29 mouse cellular contexts compared by ENCODE assay signal in genomic region chr13:24231746-24232483, GRCm38 (mm10). TPM values are rescaled to one million over a fixed set of nuclear protein-coding genes. Genes with fewer than 3 reads are reported as not detected.
DNase-seq lines count a peak whose midpoint lies in the region; ATAC-seq and TF ChIP-seq lines count a peak whose summit lies in the region.
"Had no signal": no experiment of that assay in that cellular context is flagged by ENCODE, and none has a peak within 500 bp of the region (broad histone marks: within the 10 kb centered on the region; RNA-seq: fewer than 3 reads in every experiment).

No protein-coding gene starts in this region.

- peak; percentile 52 for DNase-seq in forebrain, embryonic 14.5 days (ENCODE audit: low spot score)
- DNase-seq in brain, embryonic 14.5 days (ENCODE audit: low read depth) = peak; percentile 42
- DNase-seq in cerebellum, postnatal 10 days = peak; percentile 22 to 38
- DNase-seq in left cerebral cortex, postnatal 36 days (ENCODE audit: low spot score in 2 of 2) = no peak
- DNase-seq: adrenal gland, adult 2 months; gastrocnemius, postnatal 14 days; heart, adult 18-20 months; heart, postnatal 14 days; kidney, adult 9 months; kidney, postnatal 14 days; lung, adult 18-20 months; lung, postnatal 10 days; thymus, postnatal 36 days had no signal

- H3K27me3 ChIP-seq in forebrain, embryonic 14.5 days (replicated peaks; ENCODE audit: control insufficient read depth, insufficient read depth, low read length) = no peaks in the 10 kb centered on the region
- H3K27me3 ChIP-seq in forebrain, embryonic 12.5 days = no peaks in the 10 kb centered on the region
- no peaks in the 10 kb centered on the region for H3K27me3 ChIP-seq in hindbrain, embryonic 13.5 days
- no peaks in the 10 kb centered on the region for H3K27me3 ChIP-seq in hindbrain, embryonic 12.5 days
- H3K27me3 ChIP-seq: CH12.LX; embryonic facial prominence, embryonic 12.5 days; heart, embryonic 12.5 days; hindbrain, embryonic 15.5 days; limb, embryonic 13.5 days; liver, embryonic 12.5 days; neural tube, embryonic 15.5 days; Patski; stomach, embryonic 15.5 days had no signal

- no peak overlapping the region for H3K4me3 ChIP-seq in forebrain, embryonic 14.5 days (ENCODE audit: low read depth, low read length)
- no peak overlapping the region for H3K4me3 ChIP-seq in forebrain, embryonic 12.5 days (replicated peaks)
- H3K4me3 ChIP-seq in hindbrain, embryonic 13.5 days = no peak overlapping the region
- no peak overlapping the region for H3K4me3 ChIP-seq in hindbrain, embryonic 12.5 days
- H3K4me3 ChIP-seq: embryonic facial prominence, embryonic 12.5 days; erythroblast, embryonic 14.5 days; heart, embryonic 12.5 days; hindbrain, embryonic 15.5 days; limb, embryonic 13.5 days; liver, embryonic 12.5 days; midbrain, embryonic 10.5 days; neural tube, embryonic 15.5 days; stomach, embryonic 15.5 days had no signal

- intact Hi-C loops in left cerebral cortex, postnatal 36 days (cut with DNase I) = no loop called here

- H3K36me3 ChIP-seq in forebrain, embryonic 14.5 days (ENCODE audit: control insufficient read depth, insufficient read depth, low read length) = no peaks in the 10 kb centered on the region
- H3K36me3 ChIP-seq in forebrain, embryonic 12.5 days (replicated peaks) = no peaks in the 10 kb centered on the region
- no peaks in the 10 kb centered on the region for H3K36me3 ChIP-seq in hindbrain, embryonic 13.5 days
- no peaks in the 10 kb centered on the region for H3K36me3 ChIP-seq in hindbrain, embryonic 12.5 days
- H3K36me3 ChIP-seq: embryonic facial prominence, embryonic 12.5 days; G1E; heart, embryonic 12.5 days; hindbrain, embryonic 15.5 days; liver, embryonic 12.5 days; midbrain, embryonic 10.5 days; neural tube, embryonic 15.5 days; stomach, embryonic 15.5 days had no signal

- TF ChIP-seq POLR2A in brain, embryonic 14.5 days (IDR thresholded peaks at IDR 0.05; ENCODE audit: borderline replicate concordance, extremely low read depth, insufficient read depth, insufficient read length, poor library complexity, severe bottlenecking) = no peak

- TF ChIP-seq CTCF in brain, embryonic 14.5 days (IDR thresholded peaks at IDR 0.05; ENCODE audit: borderline replicate concordance, extremely low read depth, insufficient read depth, insufficient read length) = no peak

- no peak overlapping the region for H3K9ac ChIP-seq in forebrain, embryonic 14.5 days (ENCODE audit: low read length)
- no peak overlapping the region for H3K9ac ChIP-seq in forebrain, embryonic 12.5 days
- H3K9ac ChIP-seq in hindbrain, embryonic 13.5 days = no peak overlapping the region
- no peak overlapping the region for H3K9ac ChIP-seq in hindbrain, embryonic 12.5 days
- H3K9ac ChIP-seq: embryonic facial prominence, embryonic 12.5 days; heart, embryonic 12.5 days; hindbrain, embryonic 15.5 days; liver, embryonic 12.5 days; neural tube, embryonic 15.5 days; stomach, embryonic 15.5 days had no signal

- WGBS in forebrain, embryonic 14.5 days = 83% methylated on average over 10 of the region's 10 CpGs
- 87% methylated on average over 10 of the region's 10 CpGs for WGBS in forebrain, embryonic 12.5 days
- WGBS in hindbrain, embryonic 13.5 days = 84% methylated on average over 10 of the region's 10 CpGs
- 85% methylated on average over 10 of the region's 10 CpGs for WGBS in hindbrain, embryonic 12.5 days

- no peaks in the 10 kb centered on the region for H3K9me3 ChIP-seq in forebrain, embryonic 14.5 days (replicated peaks; ENCODE audit: control insufficient read depth, low read length)
- H3K9me3 ChIP-seq in forebrain, embryonic 12.5 days = no peaks in the 10 kb centered on the region
- H3K9me3 ChIP-seq in hindbrain, embryonic 13.5 days = no peaks in the 10 kb centered on the region
- H3K9me3 ChIP-seq in hindbrain, embryonic 12.5 days (replicated peaks) = 0 out of 2 replicates have a peak, but pooled peaks cover 3% of the 10 kb centered on the region
- H3K9me3 ChIP-seq: embryonic facial prominence, embryonic 12.5 days; G1E; hindbrain, embryonic 15.5 days; limb, embryonic 13.5 days; liver, embryonic 12.5 days; neural tube, embryonic 15.5 days; stomach, embryonic 15.5 days had no signal

- ATAC-seq in forebrain, embryonic 14.5 days = no peak
- no peak for ATAC-seq in forebrain, embryonic 12.5 days (ENCODE audit: low FRiP score)
- no peak for ATAC-seq in hindbrain, embryonic 13.5 days (ENCODE audit: low FRiP score)
- ATAC-seq in hindbrain, embryonic 12.5 days (ENCODE audit: low FRiP score) = no peak
- ATAC-seq: intestine, embryonic 16.5 days; liver, embryonic 12.5 days; Patski had no signal

- H3K4me1 ChIP-seq in forebrain, embryonic 14.5 days (ENCODE audit: control insufficient read depth, insufficient read depth, low read length) = no peaks in the 10 kb centered on the region
- H3K4me1 ChIP-seq in forebrain, embryonic 12.5 days = peaks cover 6% of the 10 kb centered on the region; the same call in 1 of the 2 replicates
- 0 out of 2 replicates have a peak, but pooled peaks cover 7% of the 10 kb centered on the region for H3K4me1 ChIP-seq in hindbrain, embryonic 13.5 days (replicated peaks)
- H3K4me1 ChIP-seq in hindbrain, embryonic 12.5 days = no peaks in the 10 kb centered on the region; the same call in 1 of the 2 replicates
- H3K4me1 ChIP-seq: liver, embryonic 12.5 days; midbrain, embryonic 10.5 days; stomach, embryonic 15.5 days had no signal

- H3K27ac ChIP-seq in forebrain, embryonic 14.5 days (ENCODE audit: low read depth, low read length) = no peak overlapping the region
- H3K27ac ChIP-seq in forebrain, embryonic 12.5 days = no peak overlapping the region
- 0 out of 2 replicates have a peak overlapping the region, but pooled peaks have one; percentile 8 for H3K27ac ChIP-seq in hindbrain, embryonic 13.5 days
- H3K27ac ChIP-seq in hindbrain, embryonic 12.5 days = no peak overlapping the region
- H3K27ac ChIP-seq: embryonic facial prominence, embryonic 12.5 days; hindbrain, embryonic 15.5 days; limb, embryonic 13.5 days; liver, embryonic 12.5 days; midbrain, embryonic 10.5 days; neural tube, embryonic 15.5 days; stomach, embryonic 15.5 days had no signal

- no peak overlapping the region for H3K4me2 ChIP-seq in forebrain, embryonic 14.5 days (ENCODE audit: low read length)
- no peak overlapping the region for H3K4me2 ChIP-seq in forebrain, embryonic 12.5 days
- no peak overlapping the region for H3K4me2 ChIP-seq in hindbrain, embryonic 13.5 days
- H3K4me2 ChIP-seq in hindbrain, embryonic 12.5 days (replicated peaks) = no peak overlapping the region
- H3K4me2 ChIP-seq: embryonic facial prominence, embryonic 12.5 days; heart, embryonic 12.5 days; hindbrain, embryonic 15.5 days; limb, embryonic 13.5 days; liver, embryonic 12.5 days; neural tube, embryonic 15.5 days; stomach, embryonic 15.5 days had no signal

RNA-seq across cellular contexts. Expression of gene Carmil1, which starts 48.7 kb away (rescaled TPM):
- 14.5 and 24.8 TPM in 2 replicates for polyA plus RNA-seq in forebrain, embryonic 14.5 days (2014; fragmentation: Nextera tagmentation; extraction: Ambion mirVana)
- 25.3 and 33.0 TPM in 2 replicates for polyA plus RNA-seq in forebrain, embryonic 12.5 days (2016; fragmentation: Nextera tagmentation; extraction: Ambion mirVana)
- polyA plus RNA-seq in hindbrain, embryonic 13.5 days (2015; fragmentation: Nextera tagmentation; extraction: Ambion mirVana) = 27.9 and 28.7 TPM in 2 replicates
- 34.3 and 35.1 TPM in 2 replicates for polyA plus RNA-seq in hindbrain, embryonic 12.5 days (2016; fragmentation: Nextera tagmentation; extraction: Ambion mirVana)
- polyA plus RNA-seq in brain, embryonic 14.5 days (2012; rRNA removed) = 15.1 and 20.1 TPM in 2 replicates
- 10 to 100 TPM; 25.3 to 33.3 TPM for total RNA-seq in left cerebral cortex, postnatal 36 days (2021)

Comparison
In these comparisons a context has a peak if more than half of its experiments do, and no peak if none do; other contexts are left out.
1. DNase-seq: peak in forebrain, embryonic 14.5 days (single experiment), brain, embryonic 14.5 days (single experiment) and cerebellum, postnatal 10 days (2 of 2); none in left cerebral cortex, postnatal 36 days (0 of 2).